Comparison of ENCODE assay signal across 8 mouse cellular contexts in the genomic region with DNA sequence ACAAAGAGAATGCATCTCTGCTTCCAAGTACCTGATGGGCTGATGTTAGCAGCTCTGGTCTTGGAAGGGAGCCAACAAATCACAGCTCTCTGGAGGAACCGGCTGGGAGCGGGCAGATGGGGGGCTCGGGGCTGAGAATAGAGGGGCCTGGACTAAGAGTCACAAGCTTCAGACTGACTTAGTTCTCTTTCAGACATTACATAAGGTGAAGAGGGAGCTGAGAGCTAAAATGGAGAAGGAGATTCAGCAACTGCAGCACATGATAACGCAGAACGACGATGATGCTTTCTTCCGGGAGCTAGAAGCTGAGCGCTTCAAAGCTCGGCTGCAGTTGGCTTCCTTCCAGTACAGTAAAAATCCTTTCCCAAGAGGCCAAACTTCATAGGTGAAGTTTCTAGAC. TPM values are rescaled to one million over a fixed set of nuclear protein-coding genes. Genes with fewer than 3 reads are reported as not detected.
A peak's percentile ranks its signal among the peaks of the same experiment; 100 is the strongest.
DNase-seq lines count a peak whose midpoint lies in the region; ATAC-seq and TF ChIP-seq lines count a peak whose summit lies in the region.

No protein-coding gene starts in this region.

- H3K9me3 ChIP-seq in intestine, embryonic 16.5 days (ENCODE audit: control insufficient read depth, low read length): no peaks in the 10 kb centered on the region
- H3K9me3 ChIP-seq in intestine, embryonic 15.5 days: no peaks in the 10 kb centered on the region
- no peaks in the 10 kb centered on the region for H3K9me3 ChIP-seq in MEL (replicated peaks; ENCODE audit: insufficient read depth, low read length)

- TF ChIP-seq EP300 in MEL (IDR thresholded peaks at IDR 0.05; ENCODE audit: low read depth in 1 of 2, low read length in 2 of 2): no peak

- no peaks in the 10 kb centered on the region for H3K27me3 ChIP-seq in intestine, embryonic 16.5 days (replicated peaks; ENCODE audit: control insufficient read depth, insufficient read depth, low read length)
- no peaks in the 10 kb centered on the region for H3K27me3 ChIP-seq in intestine, embryonic 15.5 days (replicated peaks)
- no peaks in the 10 kb centered on the region for H3K27me3 ChIP-seq in MEL (ENCODE audit: control insufficient read depth in 1 of 2, insufficient read depth in 2 of 2, low read length in 2 of 2)

- peak; percentile 22 for DNase-seq in adrenal gland, adult 2 months
- DNase-seq in adrenal gland, adult 18-20 months (ENCODE audit: low spot score in 2 of 2): no peak
- DNase-seq in MEL (ENCODE audit: low read depth, low spot score): no peak
- peak; percentile 36 to 44 for DNase-seq in kidney, adult 8-10 months
- DNase-seq in thymus, postnatal 25 days: no peak
- DNase-seq in spleen, adult 18-20 months: no peak

- no peak for TF ChIP-seq CTCF in MEL (IDR thresholded peaks at IDR 0.05 in 2 of 3, conservative IDR thresholded peaks at IDR 0.05 in 1 of 3; ENCODE audit: control insufficient read depth in 1 of 3, insufficient read depth in 1 of 3, low read depth in 2 of 3, low read length in 3 of 3, poor library complexity in 1 of 3, severe bottlenecking in 1 of 3)

- peak overlapping the region; percentile 28; the same call in 1 of the 2 replicates for H3K27ac ChIP-seq in intestine, embryonic 16.5 days (ENCODE audit: low read length)
- no peak overlapping the region for H3K27ac ChIP-seq in intestine, embryonic 15.5 days
- H3K27ac ChIP-seq in MEL (ENCODE audit: control insufficient read depth, low read depth, low read length): no peak overlapping the region

- H3K4me3 ChIP-seq in intestine, embryonic 16.5 days (ENCODE audit: low read length): no peak overlapping the region
- H3K4me3 ChIP-seq in intestine, embryonic 15.5 days (replicated peaks): no peak overlapping the region
- no peak overlapping the region for H3K4me3 ChIP-seq in MEL (ENCODE audit: control insufficient read depth in 1 of 2, insufficient read depth in 1 of 2, low read depth in 2 of 2, low read length in 2 of 2)

- H3K9ac ChIP-seq in intestine, embryonic 16.5 days (ENCODE audit: low read depth, low read length): no peak overlapping the region
- no peak overlapping the region for H3K9ac ChIP-seq in intestine, embryonic 15.5 days
- H3K9ac ChIP-seq in MEL (ENCODE audit: control insufficient read depth, low read depth, low read length, poor library complexity, severe bottlenecking): no peak overlapping the region

- no peaks in the 10 kb centered on the region for H3K79me2 ChIP-seq in MEL (ENCODE audit: control insufficient read depth, insufficient read depth, low read length, poor library complexity)

- H3K4me2 ChIP-seq in intestine, embryonic 16.5 days (ENCODE audit: low read depth, low read length): no peak overlapping the region
- no peak overlapping the region for H3K4me2 ChIP-seq in intestine, embryonic 15.5 days (replicated peaks)

- no peak for TF ChIP-seq POLR2A in MEL (IDR thresholded peaks at IDR 0.05; ENCODE audit: control insufficient read depth in 1 of 2, insufficient read depth in 1 of 2, low read depth in 1 of 2, low read length in 2 of 2, poor library complexity in 1 of 2)

- 48% methylated on average over 9 of the region's 9 CpGs for WGBS in intestine, embryonic 16.5 days
- WGBS in intestine, embryonic 15.5 days: 40% methylated on average over 9 of the region's 9 CpGs

- TF ChIP-seq RAD21 in MEL (IDR thresholded peaks at IDR 0.05; ENCODE audit: low read depth, low read length): no peak

- peaks cover 6% of the 10 kb centered on the region; the same call in 1 of the 2 replicates for H3K4me1 ChIP-seq in intestine, embryonic 16.5 days (ENCODE audit: control insufficient read depth, insufficient read depth, low read length)
- no peaks in the 10 kb centered on the region; the same call in 1 of the 2 replicates for H3K4me1 ChIP-seq in intestine, embryonic 15.5 days (replicated peaks)
- peaks cover 0 to 2% of the 10 kb centered on the region in 2 experiments; a peak in 1 of 4 replicates for H3K4me1 ChIP-seq in MEL (ENCODE audit: control insufficient read depth in 1 of 2, insufficient read depth in 2 of 2, low read length in 2 of 2)

- ATAC-seq in intestine, embryonic 16.5 days: no peak
- ATAC-seq in intestine, embryonic 15.5 days: no peak

- H3K36me3 ChIP-seq in intestine, embryonic 16.5 days (ENCODE audit: control insufficient read depth, insufficient read depth, low read length): peaks cover 12% of the 10 kb centered on the region
- peaks cover 23% of the 10 kb centered on the region for H3K36me3 ChIP-seq in intestine, embryonic 15.5 days
- peaks cover 5 to 11% of the 10 kb centered on the region in 2 experiments; a peak in 3 of 4 replicates for H3K36me3 ChIP-seq in MEL (ENCODE audit: control insufficient read depth in 1 of 2, insufficient read depth in 2 of 2, low read length in 2 of 2)

TF ChIP-seq in MEL, 35 proteins besides CTCF, POLR2A, EP300 and RAD21:
- TF ChIP-seq RCOR1 (IDR thresholded peaks at IDR 0.05; ENCODE audit: low read depth, low read length) (0 out of 2 replicates have a peak, but pooled peaks have one; percentile 36), MYB (IDR thresholded peaks at IDR 0.05; ENCODE audit: low read depth, low read length) (no peak)

RNA-seq across cellular contexts. Expression of a gene that starts 29.3 kb away (rescaled TPM):
- total RNA-seq in adrenal gland, adult 2 months (2021): 10 to 100 TPM in 1 of 2 experiments, 1 to 10 TPM in 1; 7.1 to 12.5 TPM
- 0.73 and 0.92 TPM in 2 replicates for polyA plus RNA-seq in adrenal gland, adult 2 months (2012; rRNA removed)
- total RNA-seq in adrenal gland, adult 18-20 months (2021): 1 to 10 TPM; 7.6 to 8.4 TPM
- polyA plus RNA-seq in intestine, embryonic 16.5 days (2015; fragmentation: Nextera tagmentation; extraction: Ambion mirVana): 15.4 and 16.3 TPM in 2 replicates
- polyA plus RNA-seq in intestine, embryonic 15.5 days (2015; fragmentation: Nextera tagmentation; extraction: Ambion mirVana): 14.6 and 16.3 TPM in 2 replicates
- 11.2 and 11.6 TPM in 2 replicates for total RNA-seq in MEL (2012; rRNA removed)
- 10 to 100 TPM in 1 of 2 experiments, not detected in 1; 12.9 TPM for polyA plus RNA-seq in MEL (2012; ENCODE audit: insufficient read depth in 1 of 2, insufficient read length in 2 of 2, low read depth in 1 of 2, low replicate concordance in 2 of 2, missing spikeins in 1 of 2)

RNA-seq across cellular contexts. Expression of a gene that starts 29.4 kb away (rescaled TPM):
- 1,000 to 10,000 TPM in 1 of 2 experiments, 100 to 1,000 TPM in 1; 763 to 1,110 TPM for total RNA-seq in adrenal gland, adult 2 months (2021)
- 2,814 and 2,984 TPM in 2 replicates for polyA plus RNA-seq in adrenal gland, adult 2 months (2012; rRNA removed)
- 100 to 1,000 TPM; 828 to 881 TPM for total RNA-seq in adrenal gland, adult 18-20 months (2021)
- 227 and 230 TPM in 2 replicates for polyA plus RNA-seq in intestine, embryonic 16.5 days (2015; fragmentation: Nextera tagmentation; extraction: Ambion mirVana)
- 257 and 283 TPM in 2 replicates for polyA plus RNA-seq in intestine, embryonic 15.5 days (2015; fragmentation: Nextera tagmentation; extraction: Ambion mirVana)
- 338 and 358 TPM in 2 replicates for total RNA-seq in MEL (2012; rRNA removed)
- polyA plus RNA-seq in MEL (2012; ENCODE audit: insufficient read depth in 1 of 2, insufficient read length in 2 of 2, low read depth in 1 of 2, low replicate concordance in 2 of 2, missing spikeins in 1 of 2): 1,000 to 10,000 TPM in 1 of 2 experiments, 100 to 1,000 TPM in 1; 748 to 3,269 TPM

RNA-seq across cellular contexts. Expression of a gene that starts 39.0 kb away (rescaled TPM):
- 1 to 10 TPM; 3.3 to 6.2 TPM for total RNA-seq in adrenal gland, adult 2 months (2021)
- 6.0 and 8.1 TPM in 2 replicates for polyA plus RNA-seq in adrenal gland, adult 2 months (2012; rRNA removed)
- total RNA-seq in adrenal gland, adult 18-20 months (2021): 1 to 10 TPM; 4.3 to 6.1 TPM
- 12.6 and 13.7 TPM in 2 replicates for polyA plus RNA-seq in intestine, embryonic 16.5 days (2015; fragmentation: Nextera tagmentation; extraction: Ambion mirVana)
- polyA plus RNA-seq in intestine, embryonic 15.5 days (2015; fragmentation: Nextera tagmentation; extraction: Ambion mirVana): 11.7 and 11.9 TPM in 2 replicates
- 9.2 and 10.7 TPM in 2 replicates for total RNA-seq in MEL (2012; rRNA removed)
- polyA plus RNA-seq in MEL (2012; ENCODE audit: insufficient read depth in 1 of 2, insufficient read length in 2 of 2, low read depth in 1 of 2, low replicate concordance in 2 of 2, missing spikeins in 1 of 2): 1 to 10 TPM in 1 of 2 experiments, not detected in 1; 6.3 TPM

Comparison
In these comparisons a context has a peak if more than half of its experiments do, and no peak if none do; other contexts are left out.
1. DNase-seq: peak in adrenal gland, adult 2 months (single experiment) and kidney, adult 8-10 months (2 of 2); none in adrenal gland, adult 18-20 months (0 of 2), MEL (single experiment), thymus, postnatal 25 days (single experiment) and spleen, adult 18-20 months (0 of 2).